Mouse (Mus musculus) CH12.LX (cell line): Measurements from ENCODE around the gene Rap1a. TPM values are rescaled to one million over a fixed set of nuclear protein-coding genes. Genes with fewer than 3 reads are reported as not detected.
A peak's percentile ranks its signal among the peaks of the same experiment; 100 is the strongest.

Experiments
- DNase-seq: peaks from one replicate; pipeline ENCODE4 v3.0.0-alpha.2; 2013; ENCODE audit errors: extremely low read depth
- H3K27ac ChIP-seq: 2 replicates; pipeline ENCODE4 v1.5.1; 2012; ENCODE audit warnings: low read depth, mild to moderate bottlenecking, control low read depth, moderate library complexity; ENCODE audit not compliant: insufficient read depth
- H3K27me3 ChIP-seq: replicated peaks from 2 replicates; pipeline ENCODE3; 2012; ENCODE audit warnings: inconsistent platforms
- H3K36me3 ChIP-seq, 2 experiments: replicated peaks in 1 of 2; 2 replicates each; pipeline versions ENCODE3 to v1.6.1; 2012; ENCODE audit warnings: inconsistent platforms in 1 of 2, low read length in 1 of 2, mild to moderate bottlenecking in 1 of 2, mixed read lengths in 1 of 2, moderate library complexity in 1 of 2; ENCODE audit not compliant: control insufficient read depth in 1 of 2, insufficient read depth in 1 of 2
- H3K4me1 ChIP-seq, 2 experiments: 2 replicates each; pipeline ENCODE4 v1.6.1; 2012; ENCODE audit warnings: inconsistent platforms in 1 of 2, moderate library complexity in 1 of 2; ENCODE audit not compliant: insufficient read depth in 2 of 2, control insufficient read depth in 1 of 2
- H3K4me2 ChIP-seq: 2 replicates; pipeline ENCODE4 v1.6.1; 2012; ENCODE audit warnings: low read depth, mild to moderate bottlenecking, control low read depth; ENCODE audit not compliant: poor library complexity, insufficient read depth, severe bottlenecking
- H3K4me3 ChIP-seq, 3 experiments: fragments of 150-350 bp in 1 of 3; sonication (generic) in 1 of 3; replicated peaks in 1 of 3; 2 replicates each; pipeline versions ENCODE3 to v1.5.1; 2011 to 2012; ENCODE audit warnings: low read depth in 2 of 3, low read length in 2 of 3, mild to moderate bottlenecking in 2 of 3, moderate library complexity in 2 of 3, control low read depth in 1 of 3, improper control_type of control experiment in 1 of 3, inconsistent platforms in 1 of 3, mixed read lengths in 1 of 3; ENCODE audit not compliant: poor library complexity in 1 of 3
- H3K79me2 ChIP-seq: replicated peaks from 2 replicates; pipeline ENCODE4 v1.6.1; 2012; ENCODE audit warnings: mild to moderate bottlenecking, moderate library complexity; ENCODE audit not compliant: control insufficient read depth, poor library complexity, insufficient read depth, severe bottlenecking; ENCODE audit errors: extremely low read depth
- H3K9ac ChIP-seq: 2 replicates; pipeline ENCODE4 v1.6.1; 2012; ENCODE audit warnings: low read depth, mild to moderate bottlenecking, control low read depth, moderate library complexity; ENCODE audit not compliant: insufficient read depth
- H3K9me3 ChIP-seq: replicated peaks from 2 replicates; pipeline ENCODE3; 2012; ENCODE audit warnings: low read length, inconsistent platforms, mixed read lengths
- BHLHE40 ChIP-seq: IDR thresholded peaks from 2 replicates; pipeline ENCODE4 v1.6.1; 2011; ENCODE audit warnings: mild to moderate bottlenecking, low read depth, low read length, improper control_type of control experiment
- CHD2 ChIP-seq: IDR thresholded peaks from 2 replicates; pipeline ENCODE4 v1.6.1; 2011; ENCODE audit warnings: low read length, improper control_type of control experiment
- CTCF ChIP-seq, 2 experiments: IDR thresholded peaks in 1 of 2; conservative IDR thresholded peaks in 1 of 2; 2 replicates each; pipeline ENCODE4 v1.5.1; 2011 to 2012; ENCODE audit warnings: low read depth in 2 of 2, low read length in 2 of 2, improper control_type of control experiment in 1 of 2, inconsistent platforms in 1 of 2, mild to moderate bottlenecking in 1 of 2, moderate library complexity in 1 of 2
- E2F4 ChIP-seq: IDR thresholded peaks from 2 replicates; pipeline ENCODE4 v1.6.1; 2011; ENCODE audit warnings: low read depth, low read length, improper control_type of control experiment; ENCODE audit not compliant: insufficient replicate concordance
- ELF1 ChIP-seq: IDR thresholded peaks from 2 replicates; pipeline ENCODE4 v1.6.1; 2014; ENCODE audit warnings: low read depth, mild to moderate bottlenecking, inconsistent platforms, low read length, improper control_type of control experiment
- EP300 ChIP-seq: IDR thresholded peaks from 2 replicates; pipeline ENCODE4 v1.6.1; 2011; ENCODE audit warnings: low read length, improper control_type of control experiment
- ETS1 ChIP-seq: conservative IDR thresholded peaks from 2 replicates; pipeline ENCODE4 v1.6.1; 2012; ENCODE audit warnings: low read depth, mild to moderate bottlenecking, inconsistent platforms, low read length, improper control_type of control experiment, moderate library complexity
- GABPA ChIP-seq: IDR thresholded peaks from 2 replicates; pipeline ENCODE4 v1.6.1; 2012; ENCODE audit warnings: low read depth, low read length, improper control_type of control experiment, inconsistent platforms; ENCODE audit not compliant: insufficient replicate concordance
- HCFC1 ChIP-seq: IDR thresholded peaks from 2 replicates; pipeline ENCODE4 v1.6.1; 2012; ENCODE audit warnings: low read depth, mild to moderate bottlenecking, inconsistent platforms, low read length, improper control_type of control experiment
- IRF4 ChIP-seq: IDR thresholded peaks from 2 replicates; pipeline ENCODE4 v1.6.1; 2014; ENCODE audit warnings: low read depth, mild to moderate bottlenecking, inconsistent platforms, low read length, improper control_type of control experiment
- KAT2A ChIP-seq: IDR thresholded peaks from 2 replicates; pipeline ENCODE4 v1.6.1; 2012; ENCODE audit warnings: low read length, improper control_type of control experiment, inconsistent platforms; ENCODE audit not compliant: insufficient replicate concordance
- MAFK ChIP-seq: IDR thresholded peaks from 2 replicates; pipeline ENCODE4 v1.6.1; 2011; ENCODE audit warnings: low read length, improper control_type of control experiment; ENCODE audit not compliant: insufficient replicate concordance
- MAX ChIP-seq: IDR thresholded peaks from 2 replicates; pipeline ENCODE4 v1.6.1; 2011; ENCODE audit warnings: low read length, improper control_type of control experiment
- MAZ ChIP-seq: IDR thresholded peaks from 2 replicates; pipeline ENCODE4 v1.6.1; 2012; ENCODE audit warnings: low read depth, mild to moderate bottlenecking, inconsistent platforms, low read length, improper control_type of control experiment, moderate library complexity
- MEF2A ChIP-seq: IDR thresholded peaks from 2 replicates; pipeline ENCODE4 v1.6.1; 2014; ENCODE audit warnings: low read depth, mild to moderate bottlenecking, inconsistent platforms, low read length, improper control_type of control experiment, borderline replicate concordance
- MXI1 ChIP-seq: IDR thresholded peaks from 2 replicates; pipeline ENCODE4 v1.6.1; 2011; ENCODE audit warnings: mild to moderate bottlenecking, low read depth, low read length, improper control_type of control experiment
- MYC ChIP-seq: IDR thresholded peaks from 2 replicates; pipeline ENCODE4 v1.6.1; 2011; ENCODE audit warnings: low read depth, mild to moderate bottlenecking, improper control_type of control experiment, low read length
- NELFE ChIP-seq: IDR thresholded peaks from 2 replicates; pipeline ENCODE4 v1.6.1; 2011; ENCODE audit warnings: low read depth, low read length, improper control_type of control experiment
- NRF1 ChIP-seq: IDR thresholded peaks from 2 replicates; pipeline ENCODE4 v1.6.1; 2014; ENCODE audit warnings: low read depth, mild to moderate bottlenecking, inconsistent platforms, low read length, improper control_type of control experiment, moderate library complexity
- PAX5 ChIP-seq: IDR thresholded peaks from 2 replicates; pipeline ENCODE4 v1.6.1; 2012; ENCODE audit warnings: low read length, inconsistent platforms, mixed read lengths
- POLR2A ChIP-seq: IDR thresholded peaks from 2 replicates; pipeline ENCODE4 v1.6.1; 2011; ENCODE audit warnings: low read depth, mild to moderate bottlenecking, improper control_type of control experiment, low read length
- POLR2AphosphoS2 ChIP-seq: IDR thresholded peaks from 2 replicates; pipeline ENCODE4 v1.6.1; 2011; ENCODE audit warnings: low read depth, low read length, improper control_type of control experiment
- RAD21 ChIP-seq: IDR thresholded peaks from 2 replicates; pipeline ENCODE4 v1.6.1; 2011; ENCODE audit warnings: low read depth, mild to moderate bottlenecking, low read length, improper control_type of control experiment, moderate library complexity
- RCOR1 ChIP-seq: conservative IDR thresholded peaks from 2 replicates; pipeline ENCODE4 v1.6.1; 2012; ENCODE audit warnings: low read depth, mild to moderate bottlenecking, inconsistent platforms, low read length, improper control_type of control experiment
- SIN3A ChIP-seq: IDR thresholded peaks from 2 replicates; pipeline ENCODE4 v1.6.1; 2012; ENCODE audit warnings: low read length, improper control_type of control experiment, inconsistent platforms
- SMC3 ChIP-seq: IDR thresholded peaks from 2 replicates; pipeline ENCODE4 v1.6.1; 2011; ENCODE audit warnings: low read depth, low read length, improper control_type of control experiment
- TBP ChIP-seq: conservative IDR thresholded peaks from 2 replicates; pipeline ENCODE4 v1.6.1; 2011; ENCODE audit warnings: low read depth, low read length, improper control_type of control experiment
- TCF12 ChIP-seq: IDR thresholded peaks from 2 replicates; pipeline ENCODE4 v1.6.1; 2014; ENCODE audit warnings: low read depth, mild to moderate bottlenecking, inconsistent platforms, low read length, improper control_type of control experiment
- UBTF ChIP-seq: IDR thresholded peaks from 2 replicates; pipeline ENCODE4 v1.6.1; 2012; ENCODE audit warnings: low read depth, mild to moderate bottlenecking, inconsistent platforms, low read length, improper control_type of control experiment, moderate library complexity
- USF1 ChIP-seq: IDR thresholded peaks from 2 replicates; pipeline ENCODE4 v1.6.1; 2014; ENCODE audit warnings: low read depth, mild to moderate bottlenecking, inconsistent platforms, low read length, improper control_type of control experiment
- USF2 ChIP-seq: conservative IDR thresholded peaks from 2 replicates; pipeline ENCODE4 v1.6.1; 2011; ENCODE audit warnings: low read depth, low read length, improper control_type of control experiment
- ZC3H11A ChIP-seq: IDR thresholded peaks from 2 replicates; pipeline ENCODE4 v1.6.1; 2012; ENCODE audit warnings: low read depth, mild to moderate bottlenecking, inconsistent platforms, low read length, improper control_type of control experiment
- ZKSCAN1 ChIP-seq: IDR thresholded peaks from 2 replicates; pipeline ENCODE4 v1.6.1; 2012; ENCODE audit warnings: low read depth, inconsistent platforms, low read length, improper control_type of control experiment, borderline replicate concordance
- ZMIZ1 ChIP-seq: IDR thresholded peaks from 2 replicates; pipeline ENCODE4 v1.6.1; 2012; ENCODE audit warnings: low read depth, mild to moderate bottlenecking, inconsistent platforms, low read length, improper control_type of control experiment
- ZNF384 ChIP-seq: IDR thresholded peaks from 2 replicates; pipeline ENCODE4 v1.6.1; 2012; ENCODE audit warnings: low read depth, low read length, improper control_type of control experiment, inconsistent platforms
- dilution Hi-C: fragments of 300-500 bp; cut with MboI; formaldehyde crosslinking; loops from 2 replicates; pipeline ENCODE4 v1.14.3; 2020; ENCODE audit warnings: low sequenced_read_pairs; ENCODE audit not compliant: extremely low pct_unique_long_range_greater_than_20kb, extremely low pct_ligation_motif_present
- in situ Hi-C: fragments of 300-500 bp; cut with MboI; formaldehyde crosslinking; loops from 3 replicates; pipeline ENCODE4 v1.14.3; 2019; ENCODE audit warnings: low sequenced_read_pairs, low pct_ligation_motif_present, low pct_unique_long_range_greater_than_20kb, mixed read lengths
- polyA plus RNA-seq: library from polyadenylated mRNA; unstranded; fragments of >175 nt; gene quantifications from 2 replicates; pipeline ENCODE4 v1.2.1, GENCODE M21; 2012; ENCODE audit warnings: low read depth; ENCODE audit not compliant: insufficient read length
- total RNA-seq, 2 experiments: library from RNA; depleted of rRNA; stranded (reverse); fragments of 300-350 nt in 1 of 2; fragments of >200 nt in 1 of 2; gene quantifications; 2 replicates each; pipeline ENCODE4 v1.2.3; 2012 to 2014

Rap1a gene
- total and polyA plus RNA-seq, 3 experiments = 63.3 to 250 (median 209) TPM

DNA sequence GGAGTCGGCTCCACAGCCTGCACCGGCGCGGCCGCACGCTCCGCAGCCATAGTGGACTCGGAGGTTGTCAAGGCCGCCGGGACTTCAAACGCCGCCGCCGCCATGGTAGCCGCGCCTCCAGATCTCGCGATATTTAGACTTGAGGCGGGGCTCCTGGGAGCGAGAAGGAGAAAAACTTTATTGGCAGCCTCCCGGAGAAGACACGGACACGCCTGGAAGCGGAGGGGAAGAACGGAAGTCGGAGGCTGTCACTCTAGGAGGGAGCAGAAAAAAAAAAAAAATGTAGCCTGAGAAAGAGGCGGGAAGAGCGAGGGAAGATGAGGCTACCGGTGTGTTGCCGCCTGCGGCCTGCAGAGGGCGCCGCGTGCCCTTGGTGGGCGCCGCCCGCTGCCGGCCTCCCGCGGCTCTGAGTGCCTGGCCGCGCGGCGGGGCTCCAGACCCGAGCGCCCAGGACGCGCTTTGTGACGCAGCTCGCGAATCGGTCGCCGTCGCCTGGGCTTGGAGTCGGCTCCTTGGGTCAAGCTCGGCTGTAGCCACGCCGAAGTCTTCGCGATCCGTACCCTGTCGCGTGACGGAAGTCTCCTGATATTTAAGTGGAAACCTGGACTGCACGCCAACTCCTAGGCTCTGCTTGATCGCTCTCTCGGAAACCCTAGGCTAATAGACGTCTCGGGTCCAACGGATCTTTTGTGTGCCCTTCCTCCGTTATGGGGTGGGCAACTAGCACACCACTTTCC lies 113.6 kb downstream of the Rap1a start, which contains the start of gene Ddx20:
Gene Ddx20, minus strand, starts transcription at position 251 of the 737 bp plus-strand sequence.
- DNase-seq = peak; percentile 98
- H3K79me2 ChIP-seq = peaks cover 22% of the 10 kb centered on the region
- dilution Hi-C loops (loop anchor here (25.0 kb wide), 1 partner anchor 225 kb away; no protein-coding TSS in a partner anchor), in situ Hi-C loops (loop anchor here (5.0 to 25.0 kb wide), 3 partner anchors 35 to 210 kb away; partner anchors contain the start of gene Rap1a)
- peaks cover 15 to 26% of the 10 kb centered on the region in 2 experiments for H3K36me3 ChIP-seq
- H3K27me3 ChIP-seq = peaks cover 13% of the 10 kb centered on the region
- H3K4me2 ChIP-seq = peak within 1 kb of the TSS; percentile 91
- peak; percentile 84 for TF ChIP-seq POLR2A
- no peak for TF ChIP-seq USF1
- no peak for TF ChIP-seq USF2
- TF ChIP-seq ELF1 = peak; percentile 94
- peak; percentile 67 for TF ChIP-seq BHLHE40
- TF ChIP-seq MEF2A = peak; percentile 90
- peak; percentile 75; the same call in 1 of the 2 replicates for TF ChIP-seq KAT2A
- no peak for TF ChIP-seq PAX5
- no peak; the same call in 1 of the 2 replicates for TF ChIP-seq ZKSCAN1
- TF ChIP-seq HCFC1 = peak; percentile 93
- peak; percentile 73; the same call in 1 of the 2 replicates for TF ChIP-seq RCOR1
- TF ChIP-seq NRF1 = peak; percentile 21
- TF ChIP-seq E2F4 = peak; percentile 95; the same call in 1 of the 2 replicates
- TF ChIP-seq ETS1 = peak; percentile 71
- TF ChIP-seq ZMIZ1 = peak; percentile 78
- TF ChIP-seq MAFK = no peak
- TF ChIP-seq UBTF = peak; percentile 93
- TF ChIP-seq CHD2 = peak; percentile 100
- peak; percentile 95 for TF ChIP-seq SIN3A
- peak; percentile 80 for TF ChIP-seq NELFE
- peak; percentile 78 for TF ChIP-seq MYC
- peak; percentile 73; the same call in 1 of the 2 replicates for TF ChIP-seq TBP
- peak; percentile 97 for TF ChIP-seq SMC3
- TF ChIP-seq RAD21 = peak; percentile 93
- peak; percentile 29 to 97; a peak in 3 of 4 replicates for TF ChIP-seq CTCF (conservative IDR thresholded peaks at IDR 0.05 in 1 of 2, IDR thresholded peaks at IDR 0.05 in 1 of 2; ENCODE audit: low read depth in 2 of 2, low read length in 2 of 2)
- peak; percentile 74 for TF ChIP-seq ZC3H11A
- peak; percentile 86 for TF ChIP-seq MXI1
- TF ChIP-seq MAX = peak; percentile 83; the same call in 1 of the 2 replicates
- peak; percentile 81; the same call in 1 of the 2 replicates for TF ChIP-seq MAZ
- no peak for TF ChIP-seq POLR2AphosphoS2
- peak; percentile 50; the same call in 1 of the 2 replicates for TF ChIP-seq EP300
- peak; percentile 91 for TF ChIP-seq TCF12
- peak; percentile 99 for TF ChIP-seq ZNF384
- TF ChIP-seq GABPA = no peak; the same call in 1 of the 2 replicates
- TF ChIP-seq IRF4 = peak; percentile 97
- TF ChIP-seq, all 38 proteins: peak for 28
- Histone ChIP-seq H3K4me3 (peak within 1 kb of the TSS; percentile 77 to 97 (median 93)), H3K4me1 (peaks cover 4 to 21% of the 10 kb centered on the region in 2 experiments; a peak in 3 of 4 replicates), H3K9ac (peak within 1 kb of the TSS; percentile 79), H3K27ac (peak within 1 kb of the TSS; percentile 60), H3K9me3 (no peaks in the 10 kb centered on the region)
